Mouse (Mus musculus): ENCODE data around the gene Nfatc3. TPM values are rescaled to one million over a fixed set of nuclear protein-coding genes. Genes with fewer than 3 reads are reported as not detected.
A peak's percentile ranks its signal among the peaks of the same experiment; 100 is the strongest.

The Nfatc3 gene
- total RNA-seq, 2 experiments from 2014 or later = 52.0 to 52.7 TPM

DNA sequence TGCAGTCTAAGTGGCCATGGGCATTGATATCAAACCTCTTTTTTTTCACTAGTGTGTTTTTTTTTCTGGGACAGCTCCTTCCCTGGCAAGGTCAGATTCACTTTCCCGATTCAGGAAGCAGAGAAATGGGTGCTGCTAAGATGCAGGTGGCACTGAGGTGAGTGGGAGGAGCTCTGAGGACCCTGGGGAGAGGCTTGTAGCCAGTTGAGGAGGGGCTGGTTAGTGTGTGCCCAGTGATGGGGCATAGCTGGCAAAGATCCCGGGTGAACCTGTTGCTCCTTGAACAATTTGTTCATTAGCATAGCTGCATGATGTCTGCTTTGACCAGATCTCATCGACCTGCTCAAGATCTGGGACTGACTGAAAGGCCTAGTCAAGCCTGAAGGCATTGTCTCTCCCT is 3.6 kb upstream of the Nfatc3 start:
- DNase-seq (ENCODE audit: low spot score in 2 of 2) = no peak

DNA sequence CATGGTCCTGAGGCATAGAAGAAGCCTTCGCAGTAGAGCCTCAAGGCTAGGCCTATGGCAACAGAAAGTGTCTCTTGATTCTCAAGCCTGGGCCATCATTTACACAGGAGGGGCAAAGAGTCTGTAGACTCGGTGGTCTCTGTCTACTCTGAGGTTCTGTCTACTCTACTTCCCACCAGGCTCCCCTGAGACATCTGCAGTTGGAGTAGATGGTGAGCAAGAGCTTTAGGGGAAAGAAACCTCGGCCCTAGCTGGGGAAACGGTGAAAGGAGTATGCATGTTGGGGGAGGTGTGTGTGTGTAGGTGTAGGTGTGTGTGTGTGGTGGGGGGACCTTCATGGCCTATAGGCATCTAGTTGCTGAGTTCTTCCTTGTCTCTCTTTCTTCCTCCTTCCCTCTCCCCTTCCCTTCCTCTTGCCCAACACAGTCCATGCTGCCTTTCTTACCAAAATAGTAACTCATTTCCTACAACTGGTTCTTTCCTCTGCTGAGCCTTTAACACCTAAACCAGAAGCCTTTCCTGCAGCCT is 2.1 kb upstream of the Nfatc3 start:
- DNase-seq (ENCODE audit: low spot score in 2 of 2) = no peak

DNA sequence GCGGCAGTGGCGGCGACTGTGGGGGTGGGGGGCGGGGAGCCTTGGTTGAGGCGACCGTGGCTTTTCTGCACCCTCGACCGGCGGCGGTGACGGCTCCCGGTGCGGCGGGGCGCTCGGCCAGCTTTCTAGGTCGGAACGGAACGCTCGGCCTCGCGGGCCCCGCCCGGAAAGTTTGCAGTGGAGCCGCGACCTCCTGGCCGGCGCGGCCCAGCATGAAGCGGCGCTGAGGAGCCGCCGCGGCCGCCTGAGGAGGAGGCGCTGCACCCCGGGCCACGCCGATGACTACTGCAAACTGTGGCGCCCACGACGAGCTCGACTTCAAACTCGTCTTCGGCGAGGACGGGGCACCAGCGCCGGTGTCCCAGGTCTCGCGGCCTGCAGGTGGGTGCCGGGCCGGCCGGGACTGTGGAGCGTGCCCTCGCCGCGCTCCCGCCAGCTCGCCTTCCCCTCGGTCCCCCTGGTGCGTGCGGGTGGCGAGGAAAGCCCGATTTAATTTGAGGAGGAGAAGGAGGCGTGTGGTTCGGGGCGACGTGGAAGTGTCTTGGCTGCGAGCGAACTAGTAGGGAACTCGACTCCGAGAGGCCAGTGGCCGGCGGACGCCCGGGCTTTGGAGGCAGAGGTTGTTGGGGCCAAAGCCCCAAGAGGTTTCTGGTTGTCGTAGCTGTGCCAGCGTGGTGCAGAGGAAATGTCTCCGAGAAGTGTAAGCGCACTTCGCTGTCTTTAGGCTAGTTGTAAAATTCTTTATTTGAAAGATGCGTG is 1.2 kb downstream of the Nfatc3 start:
- peak in 1 of 2 experiments; percentile 34 for DNase-seq (ENCODE audit: low spot score in 2 of 2)

DNA sequence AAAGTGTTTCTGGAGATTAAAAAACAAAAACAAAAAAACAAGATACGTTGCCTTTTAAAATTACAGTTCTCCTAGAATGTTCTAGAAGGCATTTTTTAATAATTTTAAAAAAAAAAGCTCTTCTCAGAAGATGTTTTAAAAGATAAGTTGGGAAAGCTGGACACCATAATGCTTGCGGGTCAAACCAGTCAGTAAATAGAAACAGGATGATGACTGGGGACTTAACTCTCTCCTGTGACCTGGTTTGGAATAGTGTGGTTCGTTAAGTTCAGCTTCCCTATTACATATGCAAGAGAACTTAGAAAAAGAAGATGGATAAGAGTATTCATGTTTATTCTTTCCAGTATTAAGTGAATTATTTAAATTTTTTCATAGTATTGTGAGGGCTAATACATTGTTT is 1.9 kb downstream of the Nfatc3 start:
- DNase-seq (ENCODE audit: low spot score in 2 of 2) = no peak

DNA sequence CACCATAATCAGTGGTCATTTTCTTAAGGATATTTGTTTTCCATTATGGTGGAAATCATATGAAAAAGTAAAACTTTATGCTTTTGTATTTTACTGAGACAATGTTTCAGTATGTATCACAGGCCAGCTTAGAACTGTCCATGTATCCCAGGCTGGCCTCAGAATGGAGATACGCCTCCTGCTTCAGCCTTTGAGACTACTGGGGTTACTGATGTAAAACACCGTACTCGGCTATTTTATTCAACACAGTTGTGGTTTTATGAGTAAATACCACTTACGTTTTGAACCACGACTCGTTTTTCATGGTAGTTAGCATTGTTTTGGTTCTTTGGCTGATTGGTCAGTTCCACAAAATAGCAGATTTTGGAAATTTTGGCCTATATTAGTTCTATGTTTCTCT is 3.0 kb downstream of the Nfatc3 start:
- no peak for DNase-seq (ENCODE audit: low spot score in 2 of 2)

DNA sequence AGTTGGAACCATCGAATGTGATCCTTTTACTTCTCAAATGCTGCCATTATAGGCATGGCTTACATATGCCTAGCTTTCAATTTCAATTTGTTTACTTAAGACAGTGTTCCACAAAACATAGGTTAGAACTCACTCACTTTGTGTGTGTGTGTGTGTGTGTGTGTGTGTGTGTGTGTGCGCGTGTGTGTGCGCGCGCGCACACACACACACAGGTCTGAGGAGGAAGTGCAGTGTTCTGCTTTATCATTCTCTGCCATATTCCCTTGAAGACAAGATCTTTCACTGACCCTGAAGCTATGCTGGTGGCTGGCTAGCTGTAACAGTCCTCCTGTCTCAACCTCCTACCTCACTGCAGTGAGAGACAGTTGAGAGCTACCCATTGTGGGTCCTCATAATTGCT is 4.4 kb downstream of the Nfatc3 start:
- DNase-seq (ENCODE audit: low spot score in 2 of 2) = no peak

DNA sequence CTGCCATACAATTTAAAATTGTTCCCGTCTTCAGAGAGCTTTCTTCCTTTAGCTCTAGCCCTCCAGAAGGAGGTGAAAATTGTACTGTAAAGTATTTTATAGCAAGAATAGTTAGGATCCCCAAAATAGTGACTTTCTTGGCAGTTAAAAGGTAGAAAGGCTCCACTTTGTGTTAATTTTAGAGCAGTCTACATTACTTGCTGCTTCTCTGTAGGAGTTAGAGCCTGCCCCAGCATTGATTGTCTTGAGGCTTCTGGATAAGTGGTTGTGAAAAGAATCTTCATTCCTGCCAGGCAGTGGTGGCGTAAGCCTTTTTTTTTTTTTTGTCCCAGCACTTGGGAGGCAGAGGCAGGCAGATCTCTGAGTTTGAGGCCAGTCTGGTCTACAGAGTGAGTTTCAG is 8.1 kb downstream of the Nfatc3 start:
- no peak for DNase-seq (ENCODE audit: low spot score in 2 of 2)

DNA sequence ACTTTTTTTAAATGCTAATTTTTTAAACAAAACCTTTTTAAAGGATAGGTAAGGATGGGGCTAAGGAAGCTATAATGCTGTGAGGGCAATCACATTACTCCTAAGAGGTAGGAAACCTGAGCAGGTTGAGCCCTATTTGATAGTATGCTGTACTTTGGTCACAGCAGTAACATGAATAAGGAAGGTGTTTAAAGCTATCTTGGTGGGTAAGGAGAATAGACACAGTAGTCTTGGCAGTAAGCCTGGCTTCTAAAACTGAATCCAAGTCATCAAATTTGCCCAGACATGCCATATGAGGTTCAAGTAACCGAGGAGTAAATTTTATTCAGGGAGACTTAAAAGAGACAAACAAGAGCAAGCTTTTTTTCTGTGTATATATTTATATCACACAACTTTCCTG is 10.9 kb downstream of the Nfatc3 start:
- no peak for DNase-seq (ENCODE audit: low spot score in 2 of 2)

DNA sequence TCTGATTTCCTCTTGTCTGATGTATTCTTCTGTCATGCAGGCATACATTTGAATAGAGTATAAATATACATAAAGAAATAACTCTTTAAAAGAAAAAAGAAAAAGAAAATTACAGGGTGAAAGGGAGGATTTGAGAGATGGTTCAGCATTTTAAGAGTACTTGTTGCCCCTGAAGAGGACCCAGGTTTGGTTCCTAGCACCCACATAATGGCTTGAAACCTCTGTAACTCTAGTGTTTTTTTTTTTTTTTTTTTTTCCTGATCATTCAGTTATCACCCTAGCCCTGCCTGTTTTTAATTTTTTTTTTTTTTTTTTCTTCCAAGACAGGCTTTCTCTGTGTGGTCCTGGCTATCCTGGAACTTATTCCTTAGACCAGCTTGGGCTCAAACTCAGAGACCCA is 13.5 kb downstream of the Nfatc3 start:
- DNase-seq (ENCODE audit: low spot score in 2 of 2) = no peak

DNA sequence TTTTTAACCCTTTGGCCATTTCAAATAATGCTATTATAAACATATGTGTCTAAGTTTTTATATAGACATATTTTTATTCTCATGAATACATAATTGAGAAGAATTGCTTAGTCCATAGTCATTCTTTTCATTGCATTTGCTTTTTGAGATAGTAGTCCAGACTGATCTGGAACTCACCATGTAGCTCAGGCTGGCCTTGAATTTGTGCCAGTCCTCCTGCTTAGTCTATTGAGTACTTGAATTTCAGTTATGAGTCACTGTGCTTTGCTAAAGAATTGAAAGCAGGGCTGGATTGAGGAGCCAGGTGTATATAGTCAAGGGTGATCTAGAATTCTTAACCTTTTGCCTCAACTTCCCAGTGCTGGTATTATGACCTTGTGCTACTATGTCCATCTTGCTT is 15.6 kb downstream of the Nfatc3 start:
- DNase-seq (ENCODE audit: low spot score in 2 of 2) = no peak

DNA sequence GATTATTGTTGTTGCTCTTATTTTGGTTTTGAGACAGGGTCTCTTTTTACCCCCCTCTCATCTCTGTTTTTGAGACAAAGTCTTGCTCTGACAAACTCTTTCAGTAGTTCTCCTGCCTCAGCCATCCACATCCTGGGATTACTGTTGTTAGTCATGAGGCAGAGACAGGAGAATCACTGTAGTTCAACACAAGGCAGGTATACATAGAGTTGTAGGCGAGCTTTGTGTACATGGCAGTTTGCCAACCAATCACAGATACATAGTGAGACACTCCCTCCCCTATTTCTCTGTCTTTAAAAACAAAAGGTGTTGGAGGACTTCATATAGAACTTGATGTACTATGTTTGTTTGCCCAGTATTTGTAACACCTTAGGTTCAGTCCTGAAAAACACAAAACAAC is 16.0 kb downstream of the Nfatc3 start:
- no peak for DNase-seq (ENCODE audit: low spot score in 2 of 2)

DNA sequence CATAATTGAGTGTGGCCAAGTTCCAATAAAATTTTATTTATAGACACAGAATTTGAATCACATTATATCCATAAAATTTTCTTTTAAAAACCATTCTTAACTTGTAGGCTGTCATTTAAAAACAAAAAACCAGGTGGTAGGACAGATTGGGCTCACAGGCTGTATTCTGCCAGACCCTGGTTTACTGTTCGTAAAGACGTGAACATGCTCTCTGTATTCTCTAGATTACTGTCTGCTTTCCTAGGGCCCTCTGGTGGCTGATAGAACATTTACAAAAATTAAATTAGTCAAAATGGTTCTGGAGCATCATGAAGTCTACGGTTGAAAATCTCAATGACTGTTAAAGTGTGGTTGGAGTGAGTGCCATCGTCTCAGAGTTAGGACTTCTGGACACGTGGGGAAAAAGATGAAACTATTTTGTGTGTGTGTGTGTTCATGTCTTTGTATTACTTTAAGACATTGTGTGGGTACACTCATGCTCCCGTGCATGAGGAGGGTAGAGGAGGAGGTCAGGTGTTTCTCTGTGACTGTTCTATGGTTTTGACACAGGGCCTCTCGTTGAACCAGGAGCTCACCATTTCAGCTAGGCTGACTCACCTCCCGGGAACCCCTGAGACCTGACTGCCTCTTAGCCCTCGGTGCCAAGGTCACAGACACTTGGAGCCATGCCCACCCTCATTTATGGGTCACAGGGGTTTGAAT is 16.7 kb downstream of the Nfatc3 start:
- no peak for DNase-seq (ENCODE audit: low spot score in 2 of 2)

DNA sequence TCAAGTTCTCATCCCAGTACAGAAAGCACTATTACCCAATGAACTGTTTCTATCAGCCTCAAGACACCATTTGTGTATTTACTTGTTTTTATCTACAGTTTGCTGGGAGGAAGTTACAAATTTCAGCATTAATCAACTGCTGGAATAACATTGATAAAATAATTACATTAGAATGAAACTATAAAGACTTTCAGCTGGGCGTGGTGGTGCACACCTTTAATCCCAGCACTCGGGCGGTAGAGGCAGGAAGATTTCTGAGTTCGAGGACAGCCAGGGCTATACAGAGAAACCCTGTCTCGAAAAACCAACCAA is 17.2 kb downstream of the Nfatc3 start:
- no peak for DNase-seq (ENCODE audit: low spot score in 2 of 2)

DNA sequence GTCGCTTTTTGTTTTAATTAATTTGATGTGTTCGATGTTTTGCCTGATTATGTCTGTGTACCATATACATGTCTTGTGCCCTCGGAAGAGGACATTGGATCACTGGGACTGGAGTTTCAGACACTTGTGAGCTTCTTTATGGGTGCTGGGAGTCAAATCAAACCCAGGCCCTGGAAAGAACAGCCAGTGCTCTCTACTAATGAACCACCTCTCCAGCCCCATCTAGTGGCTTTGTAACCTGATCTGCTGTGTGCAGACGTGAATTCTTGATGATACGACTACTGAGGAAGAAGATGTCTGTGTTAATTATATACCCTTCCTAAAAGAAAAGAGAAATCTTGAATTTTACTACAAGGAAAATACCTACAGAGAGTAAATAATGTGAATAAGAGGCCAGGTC is 18.0 kb downstream of the Nfatc3 start:
- no peak for DNase-seq (ENCODE audit: low spot score in 2 of 2)

DNA sequence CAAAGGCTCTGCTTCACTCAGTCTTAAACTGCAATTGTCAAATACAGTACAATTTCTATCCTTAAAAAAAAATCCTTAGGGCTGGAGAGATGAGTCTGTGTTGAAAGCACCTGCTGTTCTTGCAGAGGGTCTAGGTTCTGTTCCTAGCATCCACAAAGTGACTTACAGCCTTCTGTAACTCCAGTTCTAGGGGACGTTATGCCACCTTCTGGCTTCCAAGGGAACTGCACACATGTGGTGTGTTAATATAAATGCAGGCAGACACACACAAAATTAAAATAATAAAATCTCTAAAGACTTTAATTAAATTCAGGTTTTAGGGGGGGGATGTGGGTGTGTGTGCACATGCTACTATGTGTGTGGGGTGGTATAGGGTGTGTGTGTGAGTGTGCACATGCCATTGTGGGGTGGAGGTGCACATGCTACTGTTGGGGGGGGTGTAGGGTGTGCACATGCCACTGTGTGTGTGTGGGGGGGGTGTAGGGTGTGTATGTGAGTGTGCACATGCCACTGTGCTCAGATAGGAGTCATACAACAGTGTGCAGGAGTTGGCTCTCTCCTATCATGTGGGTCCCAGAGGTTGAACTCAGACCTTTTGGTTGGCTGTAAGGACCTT is 18.9 kb downstream of the Nfatc3 start:
- no peak for DNase-seq (ENCODE audit: low spot score in 2 of 2)

DNA sequence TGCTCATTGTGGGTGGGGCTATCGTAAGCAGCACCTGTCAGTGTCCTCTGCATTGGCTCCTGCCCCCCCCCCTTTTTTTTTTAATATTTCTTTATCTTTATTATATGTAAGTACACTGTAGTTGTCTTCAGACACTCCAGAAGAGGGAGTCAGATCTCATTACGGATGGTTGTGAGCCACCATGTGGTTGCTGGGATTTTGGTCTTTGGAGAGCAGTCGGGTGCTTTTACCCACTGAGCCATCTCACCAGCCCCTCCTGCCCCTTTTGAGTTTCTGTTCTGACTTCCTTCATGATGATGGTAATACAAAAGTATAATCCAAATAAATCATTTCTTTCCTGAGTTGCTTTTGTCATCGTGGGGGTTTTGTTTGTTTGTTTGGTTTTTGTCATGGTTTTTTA is 43.7 kb downstream of the Nfatc3 start:
- no peak for DNase-seq (ENCODE audit: low spot score in 2 of 2)

DNA sequence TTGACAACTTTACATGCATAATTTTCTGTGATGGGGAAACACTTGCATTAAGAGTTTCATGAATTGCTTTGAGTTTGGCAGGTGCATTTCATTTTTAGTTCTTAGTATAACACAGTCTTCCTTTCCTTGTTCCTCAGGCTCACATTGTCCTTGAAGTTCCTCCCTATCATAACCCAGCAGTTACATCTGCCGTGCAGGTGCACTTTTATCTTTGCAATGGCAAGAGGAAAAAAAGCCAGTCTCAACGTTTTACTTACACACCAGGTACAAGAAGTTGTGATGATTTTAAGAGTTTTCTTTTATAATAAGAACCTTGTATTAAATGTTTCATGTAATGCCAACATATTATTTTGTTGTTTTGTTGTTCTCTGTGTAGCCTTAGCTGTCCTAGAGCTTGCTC is 45.2 kb downstream of the Nfatc3 start:
- DNase-seq (ENCODE audit: low spot score in 2 of 2) = no peak

DNA sequence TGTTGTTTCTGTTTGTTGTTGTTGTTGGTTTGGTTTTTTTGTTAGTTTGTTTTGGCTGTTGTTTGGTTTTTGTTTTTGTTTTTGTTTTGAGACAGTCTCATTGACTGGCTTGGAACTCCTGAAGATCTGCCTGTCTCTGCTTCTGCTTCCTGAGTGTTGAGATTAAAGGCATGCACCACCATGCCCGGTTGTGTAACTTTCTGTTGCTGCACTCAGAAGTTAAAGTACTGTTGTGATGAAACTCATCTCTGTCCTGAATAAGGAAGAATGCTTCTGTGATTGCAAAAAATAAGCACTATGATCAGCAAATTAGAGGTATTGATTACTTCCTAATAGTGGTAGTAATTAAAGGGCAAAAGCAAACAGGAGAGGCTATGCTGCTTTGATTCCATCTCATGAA is 47.6 kb downstream of the Nfatc3 start:
- DNase-seq (ENCODE audit: low spot score in 2 of 2) = no peak

DNA sequence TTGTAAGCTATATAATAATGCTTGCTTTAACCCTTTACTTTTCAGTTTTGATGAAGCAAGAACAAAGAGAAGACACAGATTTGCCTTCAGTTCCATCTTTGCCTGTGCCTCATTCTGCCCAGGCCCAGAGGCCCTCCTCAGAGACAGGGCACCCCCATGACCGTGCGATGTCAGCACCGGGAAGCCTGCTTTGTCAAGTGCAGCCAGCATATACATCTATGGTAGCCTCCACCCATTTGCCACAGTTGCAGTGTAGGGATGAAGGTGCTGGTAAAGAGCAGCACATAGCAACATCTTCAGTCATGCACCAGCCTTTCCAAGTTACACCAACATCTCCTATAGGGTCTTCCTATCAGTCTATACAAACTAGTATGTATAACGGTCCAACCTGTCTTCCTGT is 49.4 kb downstream of the Nfatc3 start:
- peak; percentile 30 to 37 for DNase-seq (ENCODE audit: low spot score in 2 of 2)

DNA sequence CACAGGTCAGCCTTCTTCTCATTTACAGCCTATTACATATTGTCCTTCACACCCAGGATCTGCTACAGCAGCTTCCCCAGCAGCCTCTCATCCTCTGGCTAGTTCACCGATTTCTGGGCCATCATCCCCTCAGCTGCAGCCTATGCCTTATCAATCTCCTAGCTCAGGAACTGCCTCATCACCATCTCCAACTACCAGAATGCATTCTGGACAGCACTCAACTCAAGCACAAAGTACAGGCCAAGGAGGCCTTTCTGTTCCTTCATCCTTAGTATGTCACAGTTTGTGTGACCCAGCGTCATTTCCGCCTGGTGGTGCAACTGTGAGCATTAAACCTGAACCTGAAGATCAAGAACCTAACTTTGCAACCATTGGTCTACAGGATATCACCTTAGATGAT is 50.1 kb downstream of the Nfatc3 start:
- peak in 1 of 2 experiments; percentile 16 for DNase-seq (ENCODE audit: low spot score in 2 of 2)

DNA sequence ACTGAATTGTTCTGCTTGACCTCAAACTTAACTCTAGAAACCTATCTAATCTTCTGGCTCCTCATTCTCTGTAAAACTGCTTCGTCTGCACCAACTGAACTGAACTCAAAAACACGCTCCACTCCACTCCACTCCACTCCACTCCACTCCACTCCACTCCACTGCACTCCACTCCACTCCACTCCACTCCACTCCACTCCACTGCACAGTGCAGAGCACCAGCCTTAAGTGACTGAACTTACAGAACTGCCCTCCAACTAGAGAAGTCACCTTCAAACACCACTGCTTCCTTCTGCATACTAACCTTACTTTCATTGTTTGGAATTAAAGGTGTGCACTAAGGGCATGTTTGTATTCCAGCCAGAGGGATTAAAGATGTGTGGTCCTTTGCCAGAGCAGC is 53.4 kb downstream of the Nfatc3 start:
- no peak for DNase-seq (ENCODE audit: low spot score in 2 of 2)

DNA sequence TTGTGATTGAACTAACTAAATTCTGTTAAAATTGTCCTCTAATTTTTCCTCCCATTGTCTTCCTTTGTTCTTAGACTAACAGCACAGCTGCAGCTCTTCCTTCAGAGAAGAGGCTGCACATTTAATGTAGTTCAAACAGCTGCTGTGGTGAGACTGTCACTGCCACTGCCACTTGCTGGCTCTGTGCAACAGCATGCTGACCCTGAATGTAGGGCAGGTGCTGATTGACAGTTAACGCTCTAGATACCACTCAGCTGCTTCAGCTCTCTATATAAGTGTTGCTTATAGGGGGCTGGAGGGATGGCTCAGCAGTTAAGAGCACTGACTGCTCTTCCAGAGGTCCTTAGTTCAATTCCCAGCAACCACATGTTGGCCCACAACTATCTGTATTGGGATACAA is 53.9 kb downstream of the Nfatc3 start:
- no peak for DNase-seq (ENCODE audit: low spot score in 2 of 2)

DNA sequence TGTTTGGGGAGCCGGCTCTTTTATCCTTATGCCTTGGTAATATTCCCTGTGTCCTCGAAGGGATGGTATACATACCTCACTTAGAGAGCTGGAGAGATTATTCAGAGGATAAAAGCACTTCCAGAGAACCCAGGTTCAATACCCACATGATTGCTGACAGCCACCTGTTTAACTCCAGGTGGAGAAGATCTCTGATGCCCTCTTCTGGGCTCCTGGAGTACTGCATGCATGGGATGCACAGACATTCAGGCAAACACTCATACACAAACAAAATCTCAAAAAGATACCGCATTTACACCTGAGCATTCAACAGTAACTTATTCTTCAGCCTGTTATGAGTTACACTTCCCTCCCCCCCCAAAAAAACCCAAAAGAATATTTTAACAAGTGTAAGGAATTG is 57.3 kb downstream of the Nfatc3 start:
- no peak for DNase-seq (ENCODE audit: low spot score in 2 of 2)

Data from adrenal gland, postnatal 4 days (tissue).